Mouse (Mus musculus) cerebellum, adult 11-12 months (tissue): Measurements from ENCODE around the gene Zfp771.
"Not testable (repeated sequence)": the region's sequence is repeated elsewhere in the genome, so short reads cannot be mapped to it uniquely, and the experiment has no call there.

Experiments used
- DNase-seq: peaks from one replicate; pipeline ENCODE4 v3.0.0; 2022

Gene Zfp771

GRCm38 (mm10) chr7:127218670-127219069 is 25.4 kb upstream of the Zfp771 start:
- no peak for DNase-seq

- no peak for DNase-seq
These were observed 23.6 kb upstream of the Zfp771 start for GRCm38 (mm10) chr7:127220440-127220839.

GRCm38 (mm10) chr7:127223106-127223505 is 21.0 kb upstream of the Zfp771 start:
- no peak for DNase-seq

- DNase-seq, result no peak
These were observed 20.3 kb upstream of the Zfp771 start for GRCm38 (mm10) chr7:127223515-127224478.

GRCm38 (mm10) chr7:127224616-127225015 is 19.5 kb upstream of the Zfp771 start:
- no peak for DNase-seq

- DNase-seq, result no peak
These were observed 18.7 kb upstream of the Zfp771 start for GRCm38 (mm10) chr7:127225147-127225995.

- DNase-seq, result peak; percentile 67
These were observed 15.3 kb upstream of the Zfp771 start for GRCm38 (mm10) chr7:127228615-127229303.

- DNase-seq, result no peak
These were observed 12.7 kb upstream of the Zfp771 start for GRCm38 (mm10) chr7:127231376-127231775.

- peak; percentile 21 for DNase-seq
These were observed 12.1 kb upstream of the Zfp771 start for GRCm38 (mm10) chr7:127231826-127232621.

GRCm38 (mm10) chr7:127232622-127233367 is 11.3 kb upstream of the Zfp771 start, which contains the start of the genes Zfp553 and Sept1:
Gene Zfp553 (plus strand): TSS chr7:127233061.
Gene Sept1 (minus strand): TSS chr7:127233130.
- peak; percentile 90 for DNase-seq

- no peak for DNase-seq
These were observed 10.7 kb upstream of the Zfp771 start for GRCm38 (mm10) chr7:127233368-127233749.

GRCm38 (mm10) chr7:127233765-127234164 is 10.3 kb upstream of the Zfp771 start:
- DNase-seq, result no peak

GRCm38 (mm10) chr7:127234777-127235176 is 9.3 kb upstream of the Zfp771 start:
- peak; percentile 18 for DNase-seq

- DNase-seq, result no peak
These were observed 660 bp upstream of the Zfp771 start for GRCm38 (mm10) chr7:127243361-127243867.

- no peak for DNase-seq
These were observed 810 bp downstream of the Zfp771 start for GRCm38 (mm10) chr7:127244658-127245510.

- not testable (repeated sequence) for DNase-seq
These were observed 6.4 kb downstream of the Zfp771 start for GRCm38 (mm10) chr7:127250511-127250910.

- no peak for DNase-seq
These were observed 8.3 kb downstream of the Zfp771 start for GRCm38 (mm10) chr7:127252414-127252813.

GRCm38 (mm10) chr7:127253341-127253740 is 9.3 kb downstream of the Zfp771 start:
- peak; percentile 62 for DNase-seq

- DNase-seq, result peak; percentile 98
These were observed 10.0 kb downstream of the Zfp771 start for GRCm38 (mm10) chr7:127253821-127254769.
